Mouse (Mus musculus) lung, adult 2 months (tissue): ENCODE results near the gene Car7. TPM values are rescaled to one million over a fixed set of nuclear protein-coding genes. Genes with fewer than 3 reads are reported as not detected.

Source experiments
- DNase-seq: peaks from one replicate; pipeline ENCODE4 v3.0.0; 2022
- H3K4me1 ChIP-seq: fragments of 200-500 bp; 2 replicates; pipeline ENCODE4 v1.6.1; 2011; ENCODE audit warnings: low read length; ENCODE audit not compliant: control insufficient read depth, insufficient read depth
- H3K4me3 ChIP-seq: fragments of 200-500 bp; replicated peaks from 2 replicates; pipeline ENCODE3; 2011; ENCODE audit warnings: low read depth, mild to moderate bottlenecking, control low read depth, low read length; ENCODE audit errors: extremely low read depth
- CTCF ChIP-seq: fragments of 200-500 bp; IDR thresholded peaks from 2 replicates; pipeline ENCODE4 v1.5.1; 2011; ENCODE audit warnings: mild to moderate bottlenecking, low read length, control low read depth; ENCODE audit not compliant: insufficient read depth
- POLR2A ChIP-seq: fragments of 200-500 bp; IDR thresholded peaks from 2 replicates; pipeline ENCODE4 v1.6.1; 2011; ENCODE audit warnings: low read depth, mild to moderate bottlenecking, control low read depth, low read length, borderline replicate concordance; ENCODE audit errors: extremely low read depth
- WGBS: fragments of 180-500 bp; shearing (Covaris S2); methylation state at CpG from one replicate; pipeline ENCODE4 v1.1.7; 2018; 5-methylcytosine and 5-hydroxymethylcytosine counted together
- polyA plus RNA-seq: library from polyadenylated mRNA; depleted of rRNA; stranded (reverse); fragments of >200 nt; gene quantifications from 2 replicates; pipeline ENCODE4 v1.2.3, GENCODE M21; 2012; rRNA removed

Gene Car7
- 1.4 and 1.8 TPM in 2 replicates for polyA plus RNA-seq

DNA sequence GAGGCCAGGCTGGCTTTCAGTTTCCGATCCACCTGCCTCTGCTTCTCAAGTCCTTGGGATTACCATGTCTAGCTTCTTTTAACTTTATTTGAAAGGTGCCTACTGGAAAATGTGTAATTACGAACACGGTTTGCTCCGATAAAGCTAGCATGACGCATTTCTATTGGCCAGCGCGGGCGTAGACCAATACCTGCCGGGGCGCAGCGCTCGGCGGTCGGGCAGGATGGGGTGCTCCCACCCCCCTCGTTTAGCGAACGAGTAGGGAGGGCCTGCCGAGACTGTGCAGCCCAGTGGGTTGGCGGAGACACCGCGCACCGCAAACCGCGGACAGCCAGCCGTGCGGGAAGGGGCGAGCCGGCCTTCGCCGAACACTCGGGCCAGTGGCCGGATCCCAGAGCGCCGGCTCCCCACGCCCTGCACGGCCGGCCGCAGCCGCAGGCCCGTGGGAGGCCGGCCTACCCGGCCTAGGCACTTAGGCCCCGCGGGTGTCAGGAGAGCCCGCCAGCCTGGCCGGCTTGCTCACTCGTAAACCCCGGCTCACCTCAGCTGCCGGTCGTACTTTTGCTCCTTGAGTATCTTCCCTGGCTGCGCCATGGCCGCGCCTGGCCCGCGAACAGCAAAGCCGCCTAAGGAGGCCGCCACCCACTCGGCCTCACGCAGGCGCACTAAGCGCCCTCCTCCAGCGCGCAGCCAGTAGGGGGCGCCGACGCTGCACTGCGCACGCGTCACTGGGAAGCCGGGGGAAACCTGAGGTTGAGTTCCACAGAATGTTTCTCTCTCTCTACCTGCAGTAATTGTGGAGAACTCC is at the start of gene Car7, which contains the start of gene Nae1:
Gene Car7 (plus strand): TSS at position 719 of the 808 bp plus-strand sequence.
Gene Nae1 (minus strand): TSS at position 667 of the 808 bp plus-strand sequence.
- DNase-seq = peak; percentile 95
- Histone ChIP-seq H3K4me3 (peak within 1 kb of the TSS; percentile 94), H3K4me1 (peaks cover 7% of the 10 kb centered on the region; the same call in 1 of the 2 replicates)
- TF ChIP-seq CTCF (peak; percentile 71), POLR2A (peak; percentile 96)
- under 1% methylated on average over 70 of the region's 70 CpGs for WGBS

DNA sequence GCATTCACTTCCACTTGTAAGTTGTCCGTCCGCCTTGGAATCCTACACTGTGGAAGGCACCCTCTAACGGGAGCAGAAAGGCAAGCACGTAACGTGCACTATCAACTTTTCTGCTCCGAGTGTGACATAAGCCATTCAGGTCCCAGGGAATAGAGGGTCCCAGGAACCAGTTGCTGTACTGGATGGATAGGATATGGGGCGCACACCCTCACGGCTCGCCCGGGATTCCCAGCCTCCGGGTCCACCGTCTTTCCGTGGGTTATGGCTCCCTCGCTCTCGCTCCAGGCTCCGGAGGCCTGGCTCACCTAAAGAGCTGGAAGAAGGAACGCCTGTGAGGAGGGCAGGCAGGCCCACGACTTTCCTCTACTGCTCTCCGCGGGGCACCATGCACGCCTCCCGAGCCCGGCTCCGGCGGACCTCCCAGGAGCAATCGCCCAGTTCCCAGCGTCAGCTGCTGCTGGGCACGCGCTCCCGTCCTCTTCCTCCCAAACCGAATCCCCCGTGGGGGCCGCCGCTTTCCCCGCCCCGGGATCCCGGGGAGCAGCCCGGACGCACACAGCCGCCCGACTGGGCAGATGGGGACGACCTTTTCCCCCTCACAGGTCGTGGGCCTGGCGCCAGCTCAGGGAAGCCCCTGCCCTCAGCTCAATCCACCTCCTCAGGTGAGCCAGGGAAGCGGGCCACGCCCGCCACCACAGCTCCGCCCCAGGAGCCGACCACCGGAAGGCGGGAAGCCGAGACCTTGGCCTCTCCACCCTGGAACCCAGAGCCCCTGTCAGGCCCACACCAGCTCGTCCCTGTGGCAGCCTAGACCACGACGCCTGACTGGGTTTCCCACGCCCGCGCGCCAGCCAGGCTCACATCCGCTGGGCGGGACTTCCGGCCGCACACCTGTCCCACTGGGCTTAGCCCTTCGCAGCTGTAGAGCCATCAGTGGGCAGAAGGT is 25.2 kb upstream of the Car7 start, which contains the start of gene Terb1:
Gene Terb1 (minus strand): TSS at position 850 of the 946 bp plus-strand sequence.
- H3K4me3 ChIP-seq = peak within 1 kb of the TSS; percentile 58
- no peaks in the 10 kb centered on the region; the same call in 1 of the 2 replicates for H3K4me1 ChIP-seq
- peak; percentile 34 for DNase-seq
- no peak for TF ChIP-seq CTCF
- TF ChIP-seq POLR2A = 0 out of 2 replicates have a peak, but pooled peaks have one; percentile 13
- whole genome bisulfite sequencing = 4% methylated on average over 64 of the region's 64 CpGs

DNA sequence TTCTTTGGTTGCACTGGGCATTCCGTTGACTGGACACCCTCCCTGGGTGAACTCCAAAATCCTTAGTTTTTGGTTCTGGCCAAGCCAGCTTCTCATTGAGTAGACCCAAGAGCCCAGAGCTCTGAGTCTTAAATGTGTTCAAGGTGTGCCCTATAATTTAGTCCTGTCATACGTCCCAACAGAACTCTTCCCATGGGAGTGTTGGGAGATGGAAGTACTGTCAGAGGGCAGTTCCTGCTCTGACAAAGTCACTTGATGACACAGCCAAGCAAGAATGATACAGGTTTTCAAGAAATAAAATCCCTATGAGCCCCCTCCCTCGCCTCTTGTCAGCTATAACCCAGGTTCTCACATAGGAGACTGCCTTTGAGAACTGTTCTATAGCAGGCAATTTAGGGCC is 24.4 kb upstream of the Car7 start:
- DNase-seq = no peak
- no peaks in the 10 kb centered on the region; the same call in 1 of the 2 replicates for H3K4me1 ChIP-seq
- H3K4me3 ChIP-seq = no peak overlapping the region
- TF ChIP-seq POLR2A (no peak), CTCF (no peak)
- WGBS = 87% methylated on average over 3 of the region's 3 CpGs

DNA sequence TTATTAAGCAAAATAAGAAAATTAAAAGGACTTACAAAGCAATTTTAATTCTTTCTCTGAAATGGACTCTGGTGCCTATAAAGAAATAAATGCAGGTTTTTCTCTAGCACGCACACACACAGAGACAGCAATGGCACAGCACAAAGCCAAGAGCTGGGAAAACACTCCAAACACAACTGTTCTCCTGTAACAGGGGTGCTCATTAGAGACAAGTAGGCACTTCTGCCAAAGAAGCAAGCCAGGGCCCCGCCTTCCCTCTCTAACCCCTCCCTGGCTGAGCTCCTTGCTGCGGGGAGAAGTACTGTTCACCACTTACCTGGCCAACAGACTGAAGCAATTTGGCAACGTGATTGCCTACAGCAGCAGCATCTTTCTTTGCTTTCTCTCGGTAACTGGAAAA is 16.6 kb upstream of the Car7 start:
- WGBS = 64% methylated on average over 5 of the region's 5 CpGs
- DNase-seq = peak; percentile 67

DNA sequence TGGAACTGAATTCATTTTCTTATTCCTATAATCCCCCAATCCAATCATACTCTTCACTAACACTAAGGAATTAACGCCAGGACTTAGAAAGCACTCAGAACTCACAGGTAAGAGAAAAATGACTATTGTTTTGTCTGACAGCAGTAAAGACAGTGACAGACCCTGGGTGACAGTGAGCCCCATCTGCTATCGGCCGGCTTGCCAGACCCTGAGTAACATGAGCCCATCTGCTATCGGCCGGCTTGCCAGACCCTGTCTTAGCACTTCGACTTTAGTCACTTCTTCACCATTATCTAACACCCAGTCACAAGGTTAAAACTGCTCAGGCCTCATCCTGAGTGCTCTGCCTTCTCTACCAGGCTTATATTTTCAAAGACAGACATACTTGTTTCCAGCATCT is 4.8 kb upstream of the Car7 start:
- Histone ChIP-seq H3K4me3 (no peak overlapping the region), H3K4me1 (peaks cover 5% of the 10 kb centered on the region; the same call in 1 of the 2 replicates)
- DNase-seq = no peak
- TF ChIP-seq CTCF = no peak
- TF ChIP-seq POLR2A = no peak
- WGBS = 91% methylated on average over 6 of the region's 6 CpGs

More for the DNA sequence above, 16.6 kb upstream of the Car7 start:
- H3K4me3 ChIP-seq = no peak overlapping the region
- TF ChIP-seq POLR2A = no peak
- no peaks in the 10 kb centered on the region for H3K4me1 ChIP-seq

DNA sequence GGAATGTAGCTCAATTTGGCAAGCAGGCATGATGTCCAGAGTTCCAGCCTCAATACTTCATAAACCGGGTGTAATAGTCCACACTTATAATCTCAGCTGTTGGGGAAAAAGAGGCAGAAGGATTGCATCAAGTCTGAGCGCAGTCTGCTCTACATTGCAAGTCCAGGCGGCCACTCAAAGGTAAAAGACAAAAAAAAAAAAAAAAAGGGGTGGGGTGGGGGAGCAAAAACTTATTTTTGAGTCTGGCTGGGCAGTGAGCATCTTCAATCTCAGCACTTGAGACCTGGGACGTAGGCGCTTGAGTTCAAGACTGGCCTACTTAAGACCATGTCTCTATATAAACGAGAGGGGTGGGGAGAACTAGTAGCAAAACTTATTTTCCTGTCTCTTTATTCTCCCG is 938 bp upstream of the Car7 start:
- DNase-seq = no peak
- WGBS = 20% methylated on average over 7 of the region's 7 CpGs
- TF ChIP-seq CTCF (no peak), POLR2A (no peak)
- Histone ChIP-seq H3K4me1 (peaks cover 7% of the 10 kb centered on the region; the same call in 1 of the 2 replicates), H3K4me3 (peak overlapping the region; percentile 94)

DNA sequence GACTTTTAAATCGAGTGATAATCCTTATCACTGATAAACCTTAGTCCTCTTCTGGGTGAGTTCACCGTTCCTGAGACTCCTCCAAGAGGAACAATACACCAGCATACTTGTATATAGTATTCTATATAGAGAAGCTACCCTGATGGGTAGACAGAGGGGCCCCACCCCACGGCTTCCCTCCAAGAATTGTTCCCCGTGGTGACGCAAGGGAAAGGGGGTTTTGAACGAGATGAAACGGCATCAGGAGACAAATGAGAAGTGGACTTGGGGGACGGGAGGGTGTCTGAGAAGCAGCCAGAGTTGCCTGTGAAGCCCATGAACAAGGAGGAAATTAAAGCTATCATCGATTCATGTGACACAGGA is 271 bp downstream of the Car7 start:
- Histone ChIP-seq H3K4me1 (peaks cover 7% of the 10 kb centered on the region; the same call in 1 of the 2 replicates), H3K4me3 (peak overlapping the region; percentile 94)
- TF ChIP-seq CTCF = no peak
- TF ChIP-seq POLR2A = no peak
- 2% methylated on average over 9 of the region's 9 CpGs for WGBS
- DNase-seq = peak; percentile 42

DNA sequence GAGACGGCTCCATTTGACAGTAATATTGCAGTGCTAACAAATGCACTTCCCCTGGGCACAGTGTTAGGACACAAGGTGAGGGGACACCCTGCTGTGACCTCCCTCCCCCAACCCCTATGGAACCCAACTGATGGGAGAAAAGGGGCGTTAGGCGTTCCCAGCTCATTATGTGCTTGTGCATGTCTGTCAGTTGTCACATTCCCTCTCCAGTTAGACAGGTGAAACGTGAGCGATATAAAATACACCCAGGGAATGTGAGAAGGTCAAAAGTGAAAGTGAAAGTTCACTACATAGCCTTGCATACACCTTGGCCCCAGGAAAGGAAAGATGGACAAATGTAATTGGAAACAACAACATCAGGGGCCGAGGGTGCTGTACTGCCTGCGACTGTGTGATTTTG is 889 bp downstream of the Car7 start:
- DNase-seq = peak; percentile 22
- 14% methylated on average over 7 of the region's 7 CpGs for WGBS
- peak overlapping the region; percentile 90 for H3K4me3 ChIP-seq
- no peak for TF ChIP-seq POLR2A
- TF ChIP-seq CTCF = no peak
- H3K4me1 ChIP-seq = peaks cover 7% of the 10 kb centered on the region; the same call in 1 of the 2 replicates

DNA sequence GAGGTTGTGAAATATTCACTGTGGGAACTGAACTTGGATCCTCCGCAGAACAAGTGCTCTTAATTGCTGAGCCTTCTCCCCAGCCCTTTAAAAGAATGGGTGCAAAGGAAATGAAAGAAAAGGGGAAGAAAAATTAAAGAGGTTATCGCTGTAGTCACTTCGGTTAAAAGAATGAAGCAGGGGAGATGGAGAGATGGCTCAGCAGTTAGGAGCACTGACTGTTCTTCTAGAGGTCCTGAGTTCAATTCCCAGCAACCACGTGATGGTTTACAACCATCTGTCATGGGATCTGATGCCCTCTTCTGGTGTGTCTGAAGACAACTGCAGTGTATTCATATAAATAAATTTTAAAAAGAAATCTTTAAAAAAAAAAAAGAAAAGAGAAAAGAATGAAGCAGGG is 1.5 kb downstream of the Car7 start:
- no peak for DNase-seq
- WGBS = 72% methylated on average over 4 of the region's 4 CpGs
- no peak for TF ChIP-seq POLR2A
- no peak for TF ChIP-seq CTCF
- Histone ChIP-seq H3K4me1 (peaks cover 8% of the 10 kb centered on the region), H3K4me3 (no peak overlapping the region)

DNA sequence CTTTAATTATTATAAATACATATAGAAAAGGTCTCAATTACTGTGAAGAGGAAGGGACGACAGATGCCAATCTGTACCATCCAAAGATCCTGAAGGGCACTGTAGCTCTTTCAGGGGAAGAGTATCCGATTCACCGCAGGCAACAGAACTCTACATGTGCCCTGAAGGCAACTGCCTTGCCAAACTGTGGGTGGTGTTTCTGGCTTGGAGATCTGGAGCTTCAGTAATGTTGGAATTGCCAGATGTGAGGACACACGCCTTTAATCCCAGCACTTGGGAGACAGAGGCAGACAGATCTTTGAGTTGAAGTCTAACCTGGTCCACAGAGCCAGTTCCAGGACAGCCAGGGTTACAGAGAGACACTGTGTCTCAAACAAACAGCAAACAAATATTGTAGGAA is 4.4 kb downstream of the Car7 start:
- TF ChIP-seq POLR2A = no peak
- Histone ChIP-seq H3K4me3 (no peak overlapping the region), H3K4me1 (peaks cover 9% of the 10 kb centered on the region)
- DNase-seq = no peak
- WGBS = 90% methylated on average over 4 of the region's 4 CpGs
